Mouse (Mus musculus) heart, embryonic 16.5 days (tissue): ENCODE results near the gene Ptk7. TPM values are rescaled to one million over a fixed set of nuclear protein-coding genes. Genes with fewer than 3 reads are reported as not detected.
A peak's percentile ranks its signal among the peaks of the same experiment; 100 is the strongest.

Experiments
- ATAC-seq: fragments of 200-750 bp; cut with Nextera tagmentation; replicated peaks from 2 replicates; pipeline ENCODE4 v1.8.0; 2017; ENCODE audit warnings: moderate number of reproducible peaks; ENCODE audit not compliant: insufficient read depth, low FRiP score; ENCODE audit errors: extremely low read depth
- H3K27ac ChIP-seq: fragments of 300-500 bp; sonication (generic); 2 replicates; pipeline ENCODE4 v1.5.1; 2014; ENCODE audit warnings: mild to moderate bottlenecking, low read length, control low read depth, moderate library complexity
- H3K27me3 ChIP-seq: fragments of 300-500 bp; sonication (generic); 2 replicates; pipeline ENCODE4 v1.6.1; 2014; ENCODE audit warnings: low read length, mixed read lengths; ENCODE audit not compliant: control insufficient read depth, insufficient read depth
- H3K36me3 ChIP-seq: fragments of 300-500 bp; sonication (generic); 2 replicates; pipeline ENCODE4 v1.6.1; 2014; ENCODE audit not compliant: control insufficient read depth, insufficient read depth
- H3K4me1 ChIP-seq: fragments of 300-500 bp; sonication (generic); 2 replicates; pipeline ENCODE4 v1.6.1; 2014; ENCODE audit warnings: low read length, mixed read lengths; ENCODE audit not compliant: control insufficient read depth, insufficient read depth
- H3K4me2 ChIP-seq: fragments of 300-500 bp; sonication (generic); 2 replicates; pipeline ENCODE4 v1.6.1; 2014; ENCODE audit warnings: low read depth, mild to moderate bottlenecking, control low read depth, low read length
- H3K4me3 ChIP-seq: fragments of 300-500 bp; sonication (generic); 2 replicates; pipeline ENCODE4 v1.5.1; 2014; ENCODE audit warnings: mild to moderate bottlenecking, control low read depth, low read length
- H3K9ac ChIP-seq: fragments of 300-500 bp; sonication (generic); 2 replicates; pipeline ENCODE4 v1.6.1; 2014; ENCODE audit warnings: low read length, control low read depth
- H3K9me3 ChIP-seq: fragments of 300-500 bp; sonication (generic); replicated peaks from 2 replicates; pipeline ENCODE4 v1.6.1; 2016; ENCODE audit warnings: low read length; ENCODE audit not compliant: control insufficient read depth
- WGBS: fragments of 180-500 bp; shearing (Covaris S2); extraction: QIAGEN DNeasy Blood & Tissue Kit; methylation state at CpG from one replicate; pipeline ENCODE4 v1.1.7; 2014; 5-methylcytosine and 5-hydroxymethylcytosine counted together
- polyA plus RNA-seq: library from polyadenylated mRNA; unstranded; fragments of >200 nt; fragmentation: Nextera tagmentation; extraction: Ambion mirVana; gene quantifications from 2 replicates; pipeline ENCODE4 v1.2.1, GENCODE M21; 2015

Gene Ptk7
- polyA plus RNA-seq, 1 experiment from 2014 or later: 37.6 TPM

GRCm38 (mm10) chr17:46546591-46546990, 82.7 kb downstream of the Ptk7 start:
- 24% methylated on average over 7 of the region's 7 CpGs for WGBS
- Histone ChIP-seq H3K27ac (peak overlapping the region; percentile 70), H3K9ac (peak overlapping the region; percentile 89), H3K4me2 (peak overlapping the region; percentile 91), H3K4me1 (peaks cover 20% of the 10 kb centered on the region), H3K4me3 (peak overlapping the region; percentile 78), H3K9me3 (no peaks in the 10 kb centered on the region), H3K36me3 (peaks cover 33% of the 10 kb centered on the region), H3K27me3 (no peaks in the 10 kb centered on the region)
- no peak for ATAC-seq

- WGBS: 3% methylated on average over 49 of the region's 49 CpGs
- no peaks in the 10 kb centered on the region for H3K27me3 ChIP-seq
- H3K27ac ChIP-seq: peak within 1 kb of the TSS; percentile 70
- H3K9ac ChIP-seq: peak within 1 kb of the TSS; percentile 89
- ATAC-seq: peak; percentile 75
- no peaks in the 10 kb centered on the region for H3K9me3 ChIP-seq
- peak within 1 kb of the TSS; percentile 78 for H3K4me3 ChIP-seq
- H3K36me3 ChIP-seq: peaks cover 28% of the 10 kb centered on the region
- peaks cover 17% of the 10 kb centered on the region for H3K4me1 ChIP-seq
- H3K4me2 ChIP-seq: peak within 1 kb of the TSS; percentile 91
Measured at GRCm38 (mm10) chr17:46545813-46546564, 83.3 kb downstream of the Ptk7 start, which contains the start of gene Cul9. TSS of gene Cul9 (minus strand) at chr17:46546388.

- 85% methylated on average over 12 of the region's 12 CpGs for WGBS
- ATAC-seq: no peak
- peaks cover 8% of the 10 kb centered on the region for H3K36me3 ChIP-seq
- no peaks in the 10 kb centered on the region for H3K27me3 ChIP-seq
- no peak overlapping the region for H3K27ac ChIP-seq
- no peak overlapping the region for H3K9ac ChIP-seq
- peaks cover 17% of the 10 kb centered on the region for H3K4me1 ChIP-seq
- no peak overlapping the region for H3K4me3 ChIP-seq
- no peak overlapping the region for H3K4me2 ChIP-seq
- no peaks in the 10 kb centered on the region for H3K9me3 ChIP-seq
Measured at GRCm38 (mm10) chr17:46543661-46544060, 85.6 kb downstream of the Ptk7 start.

- ATAC-seq: peak; percentile 52
- Histone ChIP-seq H3K36me3 (no peaks in the 10 kb centered on the region), H3K4me1 (peaks cover 5% of the 10 kb centered on the region), H3K27ac (no peak overlapping the region), H3K9me3 (no peaks in the 10 kb centered on the region), H3K27me3 (no peaks in the 10 kb centered on the region), H3K4me2 (no peak overlapping the region), H3K9ac (no peak overlapping the region), H3K4me3 (no peak overlapping the region)
- 37% methylated on average over 12 of the region's 12 CpGs for WGBS
Measured at GRCm38 (mm10) chr17:46525579-46526307, 103.6 kb downstream of the Ptk7 start.

GRCm38 (mm10) chr17:46525065-46525464, 104.2 kb downstream of the Ptk7 start:
- H3K9me3 ChIP-seq: no peaks in the 10 kb centered on the region
- no peak for ATAC-seq
- no peak overlapping the region for H3K9ac ChIP-seq
- H3K4me3 ChIP-seq: no peak overlapping the region
- H3K36me3 ChIP-seq: no peaks in the 10 kb centered on the region
- H3K27ac ChIP-seq: no peak overlapping the region
- H3K4me1 ChIP-seq: peaks cover 10% of the 10 kb centered on the region
- 68% methylated on average over 10 of the region's 10 CpGs for WGBS
- H3K4me2 ChIP-seq: no peak overlapping the region
- no peaks in the 10 kb centered on the region for H3K27me3 ChIP-seq

GRCm38 (mm10) chr17:46521963-46522668, 107.2 kb downstream of the Ptk7 start:
- no peak overlapping the region for H3K27ac ChIP-seq
- no peak overlapping the region for H3K9ac ChIP-seq
- ATAC-seq: no peak
- peaks cover 10% of the 10 kb centered on the region for H3K4me1 ChIP-seq
- H3K36me3 ChIP-seq: no peaks in the 10 kb centered on the region
- H3K27me3 ChIP-seq: no peaks in the 10 kb centered on the region
- 35% methylated on average over 24 of the region's 24 CpGs for WGBS
- no peak overlapping the region for H3K4me3 ChIP-seq
- H3K9me3 ChIP-seq: no peaks in the 10 kb centered on the region
- H3K4me2 ChIP-seq: no peak overlapping the region

GRCm38 (mm10) chr17:46521174-46521573, 108.1 kb downstream of the Ptk7 start:
- Histone ChIP-seq H3K9me3 (no peaks in the 10 kb centered on the region), H3K36me3 (no peaks in the 10 kb centered on the region), H3K9ac (peak overlapping the region; percentile 58), H3K4me1 (peaks cover 10% of the 10 kb centered on the region), H3K4me2 (peak overlapping the region; percentile 58), H3K27ac (no peak overlapping the region), H3K4me3 (no peak overlapping the region; the same call in 1 of the 2 replicates), H3K27me3 (no peaks in the 10 kb centered on the region)
- 66% methylated on average over 9 of the region's 9 CpGs for WGBS
- no peak for ATAC-seq

- H3K9me3 ChIP-seq: no peaks in the 10 kb centered on the region
- peak overlapping the region; percentile 58 for H3K4me2 ChIP-seq
- H3K27me3 ChIP-seq: no peaks in the 10 kb centered on the region
- WGBS: 18% methylated on average over 25 of the region's 25 CpGs
- ATAC-seq: 0 out of 2 replicates have a peak, but pooled peaks have one; percentile 38
- peaks cover 10% of the 10 kb centered on the region for H3K4me1 ChIP-seq
- H3K36me3 ChIP-seq: no peaks in the 10 kb centered on the region
- H3K27ac ChIP-seq: no peak overlapping the region
- peak overlapping the region; percentile 29 for H3K4me3 ChIP-seq
- H3K9ac ChIP-seq: peak overlapping the region; percentile 58
Measured at GRCm38 (mm10) chr17:46520385-46520979, 108.8 kb downstream of the Ptk7 start.
